Mouse (Mus musculus) testis, postnatal 10 days (tissue): Measurements from ENCODE around the gene Gm2897.
"Not testable (repeated sequence)": the region's sequence is repeated elsewhere in the genome, so short reads cannot be mapped to it uniquely, and the experiment has no call there.

ENCODE experiments used
- DNase-seq: peaks from one replicate; pipeline ENCODE4 v3.0.0; 2021; ENCODE audit warnings: low spot score

The Gm2897 gene

GRCm38 (mm10) chr14:3048727-3049512 is at the start of gene Gm2897:
Gm2897 (plus strand) TSS chr14:3049285.
- DNase-seq = peak; percentile 35

- DNase-seq = not testable (repeated sequence)
These were observed 19.4 kb upstream of the Gm2897 start, which contains the start of gene Gm2888 for GRCm38 (mm10) chr14:3029702-3030101. Gm2888 (plus strand) TSS chr14:3030002.

- DNase-seq = peak; percentile 40
These were observed 372 bp downstream of the Gm2897 start for GRCm38 (mm10) chr14:3049513-3049800.

GRCm38 (mm10) chr14:3050087-3050486 is 1.0 kb downstream of the Gm2897 start:
- DNase-seq = not testable (repeated sequence)

- DNase-seq = peak; percentile 34
These were observed 67.0 kb downstream of the Gm2897 start for GRCm38 (mm10) chr14:3116051-3116450.
